Mouse (Mus musculus) embryonic stem cell, embryonic (primary cell): ENCODE measurements at regions not wholly inside any gene's neighbourhood (a gene's known extent, or its start where the extent isn't known, plus 50 kb on each side); places are given as distances from the start of the nearest gene placed in this dataset.

Source experiments
- CTCF ChIA-PET, 4 experiments: fragments of 300-600 bp in 2 of 4; fragments of 350-600 bp in 2 of 4; sonication (Branson Sonifier 250); formaldehyde crosslinking; loops; one replicate each; lab custom pipeline; 2022; ENCODE audit warnings: inconsistent platforms in 2 of 4; lab: Charles Lee
- POLR2A ChIA-PET, 4 experiments: fragments of 300-600 bp in 2 of 4; fragments of 350-600 bp in 2 of 4; sonication (Branson Sonifier 250); formaldehyde crosslinking; loops; one replicate each; lab custom pipeline; 2022; ENCODE audit warnings: antibody characterized with exemption in 4 of 4, inconsistent platforms in 1 of 4; lab: Charles Lee

GRCm38 (mm10) chr1:7950025-7950424, 3142.3 kb downstream of the Gm37988 start:
- ChIA-PET CTCF (no interaction called here), POLR2A (no interaction called here)

GRCm38 (mm10) chr1:7956159-7956558, 3148.5 kb downstream of the Gm37988 start:
- ChIA-PET POLR2A (interaction anchor here in 1 of 4 experiments (0.6 kb wide), 1 partner anchor 615 kb away, joined by 3 read pairs; no protein-coding TSS in a partner anchor), CTCF (no interaction called here)
